Mouse (Mus musculus) myocyte (in vitro differentiated cells): Measurements from ENCODE around the gene Ranbp1.

Experiments
- E2F4 ChIP-seq: IDR thresholded peaks from one replicate; pipeline ENCODE4 v1.6.1; 2011; ENCODE audit warnings: mild to moderate bottlenecking, control low read depth, moderate library complexity; ENCODE audit not compliant: insufficient read depth
- MAX ChIP-seq: IDR thresholded peaks from one replicate; pipeline ENCODE4 v1.6.1; 2011; ENCODE audit warnings: low read depth, mild to moderate bottlenecking, control low read depth
- POLR2A ChIP-seq: IDR thresholded peaks from one replicate; pipeline ENCODE4 v1.6.1; 2011; ENCODE audit warnings: low read depth, mild to moderate bottlenecking, control low read depth, moderate library complexity; ENCODE audit not compliant: insufficient read length
- POLR2AphosphoS2 ChIP-seq: IDR thresholded peaks from one replicate; pipeline ENCODE4 v1.6.1; 2011; ENCODE audit warnings: low read depth, control low read depth; ENCODE audit not compliant: insufficient read length
- SRF ChIP-seq: IDR thresholded peaks from one replicate; pipeline ENCODE4 v1.6.1; 2011; ENCODE audit warnings: low read depth; ENCODE audit not compliant: control insufficient read depth, insufficient read length
- TCF12 ChIP-seq: IDR thresholded peaks from one replicate; pipeline ENCODE4 v1.6.1; 2011; ENCODE audit warnings: mild to moderate bottlenecking, control low read depth; ENCODE audit not compliant: poor library complexity, insufficient read depth, severe bottlenecking
- USF1 ChIP-seq: IDR thresholded peaks from one replicate; pipeline ENCODE4 v1.6.1; 2011; ENCODE audit warnings: low read depth, mild to moderate bottlenecking, control low read depth, moderate library complexity

GRCm38 (mm10) chr16:18236676-18237501 is 11.6 kb downstream of the Ranbp1 start:
- no peak for TF ChIP-seq POLR2A
- TF ChIP-seq MAX, result no peak
- TF ChIP-seq SRF, result no peak
- TF ChIP-seq TCF12, result no peak
- no peak for TF ChIP-seq USF1
- TF ChIP-seq POLR2AphosphoS2, result peak; percentile 56
- no peak for TF ChIP-seq E2F4
